Mouse (Mus musculus): ENCODE measurements at regions not wholly inside any gene's neighbourhood (a gene's known extent, or its start where the extent isn't known, plus 50 kb on each side); places are given as distances from the start of the nearest gene placed in this dataset.

DNA sequence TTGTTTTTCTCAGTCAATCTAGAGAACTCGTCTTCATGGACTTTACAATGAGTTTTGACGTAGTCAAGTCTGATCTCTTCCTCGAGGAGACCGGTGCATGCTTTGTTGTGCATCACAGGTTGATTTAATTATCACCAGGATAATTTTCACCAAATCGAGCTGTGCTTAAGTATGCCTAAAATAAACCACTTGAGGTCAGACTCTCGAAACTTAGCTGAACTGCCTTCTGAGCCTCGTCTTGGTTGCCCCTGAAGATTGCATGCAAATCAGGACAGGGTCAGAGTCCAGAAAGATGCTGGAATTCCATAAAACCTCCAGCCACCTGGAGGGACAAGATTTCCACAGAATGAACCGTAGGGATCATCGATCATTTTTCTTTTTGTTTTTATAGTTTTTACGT is 71.3 kb upstream of the Nfil3 start:
- TF ChIP-seq CTCF (conservative IDR thresholded peaks at IDR 0.05; ENCODE audit: insufficient read depth, insufficient read length, low read depth, low read length) (no peak), POLR2A (IDR thresholded peaks at IDR 0.05; ENCODE audit: low read depth, low read length) (no peak)

All from kidney, adult 2 months (tissue).